Mouse (Mus musculus) embryonic facial prominence, embryonic 13.5 days (tissue): ENCODE measurements at regions not wholly inside any gene's neighbourhood (a gene's known extent, or its start where the extent isn't known, plus 50 kb on each side); places are given as distances from the start of the nearest gene placed in this dataset.
"Not testable (repeated sequence)": the region's sequence is repeated elsewhere in the genome, so short reads cannot be mapped to it uniquely, and the experiment has no call there.

Experiments
- ATAC-seq: fragments of 200-750 bp; cut with Nextera tagmentation; 2 replicates; pipeline ENCODE4 v1.8.0; 2017; ENCODE audit warnings: low read depth; ENCODE audit not compliant: insufficient number of reproducible peaks, insufficient read depth, low FRiP score, low TSS enrichment
- H3K27ac ChIP-seq: fragments of 300-500 bp; sonication (generic); 2 replicates; pipeline ENCODE4 v1.5.1; 2015; ENCODE audit warnings: moderate library complexity, mild to moderate bottlenecking, inconsistent platforms
- H3K27me3 ChIP-seq: fragments of 300-500 bp; sonication (generic); 2 replicates; pipeline ENCODE4 v1.6.1; 2015; ENCODE audit warnings: mild to moderate bottlenecking, inconsistent platforms
- H3K36me3 ChIP-seq: fragments of 300-500 bp; sonication (generic); 2 replicates; pipeline ENCODE4 v1.6.1; 2015; ENCODE audit warnings: mild to moderate bottlenecking, inconsistent platforms
- H3K4me1 ChIP-seq: fragments of 300-500 bp; sonication (generic); 2 replicates; pipeline ENCODE4 v1.6.1; 2015; ENCODE audit warnings: inconsistent platforms
- H3K4me2 ChIP-seq: fragments of 300-500 bp; sonication (generic); 2 replicates; pipeline ENCODE4 v1.6.1; 2015; ENCODE audit warnings: moderate library complexity, mild to moderate bottlenecking, inconsistent platforms
- H3K4me3 ChIP-seq: fragments of 300-500 bp; sonication (generic); 2 replicates; pipeline ENCODE4 v1.5.1; 2015; ENCODE audit warnings: mild to moderate bottlenecking, inconsistent platforms
- H3K9ac ChIP-seq: fragments of 300-500 bp; sonication (generic); 2 replicates; pipeline ENCODE4 v1.6.1; 2015; ENCODE audit warnings: mild to moderate bottlenecking, inconsistent platforms
- H3K9me3 ChIP-seq: fragments of 300-500 bp; sonication (generic); 2 replicates; pipeline ENCODE4 v1.6.1; 2016; ENCODE audit warnings: inconsistent platforms
- WGBS: fragments of 180-500 bp; shearing (Covaris S2); methylation state at CpG from one replicate; pipeline ENCODE4 v1.1.7; 2015; ENCODE audit warnings: mixed read lengths; 5-methylcytosine and 5-hydroxymethylcytosine counted together

DNA sequence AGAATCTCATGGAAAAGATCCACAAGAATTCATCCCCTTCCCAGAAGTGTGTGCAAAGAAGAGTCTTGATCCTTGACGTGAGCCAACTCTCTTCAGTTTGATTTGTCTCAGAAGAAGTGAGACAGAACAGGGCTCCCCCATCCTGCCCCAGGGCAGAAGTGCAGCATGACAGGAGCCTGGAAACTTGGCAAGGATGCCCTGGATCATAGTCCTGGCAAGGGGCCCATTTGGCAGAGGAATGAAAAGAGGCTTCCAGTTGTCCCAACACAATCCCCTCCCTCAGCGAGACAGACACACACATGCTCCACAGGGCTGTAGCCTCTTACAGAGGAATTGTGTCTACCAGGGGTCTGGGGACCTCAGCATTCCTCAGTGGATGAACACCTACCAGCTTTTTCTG is 102.7 kb downstream of the Ptpn20 start:
- no peak overlapping the region for H3K4me2 ChIP-seq
- H3K9ac ChIP-seq: no peak overlapping the region
- H3K27me3 ChIP-seq: peaks cover 8% of the 10 kb centered on the region; the same call in 1 of the 2 replicates
- peaks cover 27% of the 10 kb centered on the region for H3K4me1 ChIP-seq
- peak; percentile 28; the same call in 1 of the 2 replicates for ATAC-seq
- no peak overlapping the region for H3K4me3 ChIP-seq
- no peaks in the 10 kb centered on the region for H3K9me3 ChIP-seq
- no peaks in the 10 kb centered on the region for H3K36me3 ChIP-seq
- H3K27ac ChIP-seq: peak overlapping the region; percentile 60; the same call in 1 of the 2 replicates
- 33% methylated on average over 2 of the region's 2 CpGs for WGBS

DNA sequence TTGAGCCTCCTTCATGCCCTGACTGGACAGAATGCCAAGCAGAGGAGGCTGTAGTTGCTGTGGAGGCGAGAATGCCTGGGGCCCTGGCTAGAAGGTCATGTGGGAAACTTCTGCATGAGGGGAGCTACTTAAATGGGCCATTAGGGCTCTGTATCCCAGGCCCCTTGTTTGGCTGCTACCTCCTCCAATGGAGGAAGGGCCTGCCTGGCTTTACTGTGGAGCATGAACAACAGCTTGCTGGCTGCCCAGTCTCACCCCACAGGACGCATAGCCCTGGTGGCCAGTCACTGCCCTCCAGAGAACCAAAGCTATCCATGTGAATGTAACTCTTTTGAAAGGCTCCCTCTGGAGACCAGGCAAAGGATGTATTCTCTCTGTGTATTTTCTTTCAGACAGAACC is 105.2 kb downstream of the Ptpn20 start:
- Histone ChIP-seq H3K9me3 (no peaks in the 10 kb centered on the region), H3K9ac (no peak overlapping the region), H3K4me2 (no peak overlapping the region), H3K27ac (no peak overlapping the region), H3K4me1 (peaks cover 27% of the 10 kb centered on the region), H3K4me3 (no peak overlapping the region), H3K36me3 (no peaks in the 10 kb centered on the region), H3K27me3 (peaks cover 12% of the 10 kb centered on the region; the same call in 1 of the 2 replicates)
- WGBS: 61% methylated on average over 2 of the region's 2 CpGs
- ATAC-seq: no peak

DNA sequence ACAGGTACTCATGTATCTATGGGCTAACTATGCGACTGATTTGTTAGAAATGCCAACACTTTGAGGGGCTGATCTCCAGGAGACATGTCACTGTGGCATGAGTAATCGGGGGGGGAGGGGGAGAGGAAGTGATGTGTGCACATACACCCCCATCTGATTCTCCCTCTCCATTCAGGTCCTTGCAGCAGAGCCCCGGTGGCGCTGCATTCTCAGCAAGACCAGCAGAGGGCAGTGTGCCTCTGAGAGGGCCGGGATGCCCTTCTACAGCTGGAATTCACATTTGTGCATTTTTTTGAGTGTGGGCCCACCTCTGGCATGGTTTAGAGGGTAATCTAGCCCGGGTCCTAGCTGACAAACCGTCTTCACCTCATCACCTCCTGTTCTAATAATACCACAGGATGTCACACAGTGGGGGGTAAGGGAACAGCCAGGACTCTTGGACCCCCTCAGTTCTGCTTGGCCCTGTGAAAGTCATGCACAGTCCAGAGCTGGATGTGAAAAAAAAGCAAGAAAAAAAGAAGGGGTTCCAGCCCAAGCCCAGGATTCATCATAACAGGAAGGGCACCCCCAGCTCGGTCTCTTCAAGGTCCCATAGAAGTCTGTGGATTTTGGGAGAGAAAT is 106.5 kb downstream of the Ptpn20 start:
- Histone ChIP-seq H3K9ac (no peak overlapping the region), H3K4me1 (peaks cover 36% of the 10 kb centered on the region), H3K4me2 (no peak overlapping the region), H3K4me3 (no peak overlapping the region), H3K36me3 (no peaks in the 10 kb centered on the region), H3K9me3 (no peaks in the 10 kb centered on the region), H3K27ac (no peak overlapping the region), H3K27me3 (peaks cover 12% of the 10 kb centered on the region; the same call in 1 of the 2 replicates)
- no peak for ATAC-seq
- 21% methylated on average over 8 of the region's 8 CpGs for WGBS

DNA sequence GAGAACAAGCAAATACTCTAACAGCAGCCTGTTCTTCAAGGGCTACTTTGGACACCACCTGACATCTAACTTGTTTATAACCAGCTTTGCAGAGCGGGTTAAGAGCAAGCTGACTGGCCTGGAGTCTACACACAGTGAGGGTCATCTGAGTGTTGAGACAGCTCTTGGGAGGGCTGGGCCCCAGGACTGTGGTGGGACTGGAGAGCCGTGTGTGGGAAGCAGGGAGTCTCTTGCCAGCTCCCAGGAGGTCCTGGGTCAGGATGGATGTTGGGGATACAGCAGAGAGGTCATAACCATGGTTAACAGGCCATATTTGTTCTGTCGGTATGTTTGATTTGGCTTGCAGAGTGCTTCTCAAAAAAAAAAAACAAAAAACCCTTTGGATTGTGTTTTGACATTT is 107.8 kb downstream of the Ptpn20 start:
- H3K36me3 ChIP-seq: no peaks in the 10 kb centered on the region
- H3K9ac ChIP-seq: no peak overlapping the region
- 72% methylated on average over 3 of the region's 3 CpGs for WGBS
- peaks cover 25% of the 10 kb centered on the region for H3K4me1 ChIP-seq
- peaks cover 12% of the 10 kb centered on the region; the same call in 1 of the 2 replicates for H3K27me3 ChIP-seq
- no peak overlapping the region for H3K4me3 ChIP-seq
- no peak for ATAC-seq
- H3K9me3 ChIP-seq: no peaks in the 10 kb centered on the region
- no peak overlapping the region for H3K4me2 ChIP-seq
- H3K27ac ChIP-seq: no peak overlapping the region

DNA sequence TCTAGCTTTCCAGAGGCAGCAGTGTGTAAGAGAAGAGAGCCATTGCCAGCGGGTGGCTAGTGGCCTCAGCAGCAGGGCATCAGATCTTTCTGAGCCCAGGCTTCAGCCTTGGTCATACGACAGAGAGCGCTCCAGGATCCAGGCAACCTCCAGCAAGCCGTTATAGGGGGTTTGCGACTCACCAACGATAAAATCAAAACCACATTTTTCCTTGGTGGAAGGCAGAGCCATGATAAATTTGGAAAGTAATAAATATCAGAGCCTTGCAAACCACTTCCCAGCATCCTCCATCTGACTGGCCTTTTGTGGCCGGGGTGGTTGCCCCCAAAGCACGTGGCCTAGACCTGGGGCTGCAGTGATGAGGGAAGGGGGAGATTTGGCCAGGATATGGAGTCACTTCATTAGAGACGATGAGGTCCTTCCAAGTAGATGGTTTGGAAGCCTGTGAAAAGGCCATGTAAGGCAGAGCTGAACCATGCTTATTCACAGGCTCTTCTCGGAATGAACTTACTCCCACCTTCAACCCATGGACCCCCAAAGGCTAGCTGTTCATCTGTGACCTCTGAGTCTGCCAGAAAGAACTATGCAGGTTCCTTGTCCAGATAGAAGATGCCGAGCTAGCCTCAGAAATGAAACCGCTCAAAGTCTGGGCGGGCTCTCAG is 110.9 kb downstream of the Ptpn20 start:
- ATAC-seq: no peak
- Histone ChIP-seq H3K27me3 (0 out of 2 replicates have a peak, but pooled peaks cover 4% of the 10 kb centered on the region), H3K4me1 (peaks cover 23% of the 10 kb centered on the region), H3K4me2 (no peak overlapping the region), H3K4me3 (no peak overlapping the region), H3K36me3 (no peaks in the 10 kb centered on the region), H3K27ac (peak overlapping the region; percentile 58), H3K9ac (no peak overlapping the region), H3K9me3 (no peaks in the 10 kb centered on the region)
- 47% methylated on average over 13 of the region's 13 CpGs for WGBS

DNA sequence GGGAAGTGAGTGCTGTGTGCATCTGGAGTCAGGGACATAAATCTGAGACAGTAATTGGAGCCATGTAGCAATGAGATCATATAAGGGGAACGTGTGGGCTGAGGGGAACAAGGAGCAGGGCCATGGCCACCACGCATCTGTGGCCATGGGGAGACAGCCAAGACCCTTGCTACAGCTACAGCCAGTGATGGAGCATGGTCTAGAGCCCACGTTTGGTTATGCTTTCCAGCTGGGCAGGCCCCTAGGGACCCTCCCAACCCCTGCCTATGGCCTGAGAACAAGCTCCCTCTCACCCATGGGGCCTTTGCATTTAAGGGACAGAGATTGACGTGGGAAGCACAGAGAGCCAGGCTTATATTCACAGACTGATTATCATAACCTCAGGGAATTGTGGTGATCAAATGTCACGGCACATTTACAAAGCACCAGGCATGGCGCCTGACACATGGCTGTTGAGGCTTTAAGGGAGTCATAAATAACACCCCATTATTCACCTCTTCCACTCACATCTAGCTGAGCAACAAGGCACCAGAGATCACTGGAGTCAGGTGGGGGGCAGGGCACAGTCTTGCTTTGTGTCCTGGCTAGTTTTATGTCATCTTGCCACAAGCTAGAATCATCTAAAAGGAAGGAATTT is 118.8 kb downstream of the Ptpn20 start:
- ATAC-seq: peak; percentile 60; the same call in 1 of the 2 replicates
- Histone ChIP-seq H3K9ac (no peak overlapping the region), H3K36me3 (no peaks in the 10 kb centered on the region), H3K27me3 (no peaks in the 10 kb centered on the region), H3K4me1 (peaks cover 8% of the 10 kb centered on the region), H3K9me3 (0 out of 2 replicates have a peak, but pooled peaks cover 2% of the 10 kb centered on the region), H3K4me3 (no peak overlapping the region), H3K4me2 (no peak overlapping the region), H3K27ac (no peak overlapping the region; the same call in 1 of the 2 replicates)
- WGBS: 33% methylated on average over 6 of the region's 6 CpGs

DNA sequence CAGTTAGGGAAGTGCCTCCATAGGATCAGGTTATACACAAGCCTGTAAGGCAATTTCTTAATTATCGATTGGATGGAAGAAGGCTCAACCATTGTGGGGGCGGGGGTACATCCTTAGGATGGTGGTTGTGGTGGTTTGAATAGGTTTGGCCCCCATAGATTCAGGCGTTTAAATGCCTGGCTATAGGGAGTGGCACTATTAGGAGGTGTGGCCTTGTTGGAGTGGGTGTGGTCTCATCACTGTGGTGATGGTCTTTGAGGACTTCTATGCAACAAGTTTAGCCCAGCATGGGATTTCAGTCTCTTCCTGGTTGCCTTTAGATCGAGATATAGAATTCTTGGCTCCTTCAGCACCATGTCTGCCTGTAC is 119.3 kb downstream of the Ptpn20 start:
- peak; percentile 29; the same call in 1 of the 2 replicates for ATAC-seq
- Histone ChIP-seq H3K9ac (no peak overlapping the region), H3K36me3 (no peaks in the 10 kb centered on the region), H3K27me3 (no peaks in the 10 kb centered on the region), H3K4me2 (no peak overlapping the region), H3K4me3 (no peak overlapping the region), H3K9me3 (0 out of 2 replicates have a peak, but pooled peaks cover 2% of the 10 kb centered on the region), H3K4me1 (peaks cover 8% of the 10 kb centered on the region), H3K27ac (no peak overlapping the region)
- 83% methylated on average over 4 of the region's 4 CpGs for WGBS

DNA sequence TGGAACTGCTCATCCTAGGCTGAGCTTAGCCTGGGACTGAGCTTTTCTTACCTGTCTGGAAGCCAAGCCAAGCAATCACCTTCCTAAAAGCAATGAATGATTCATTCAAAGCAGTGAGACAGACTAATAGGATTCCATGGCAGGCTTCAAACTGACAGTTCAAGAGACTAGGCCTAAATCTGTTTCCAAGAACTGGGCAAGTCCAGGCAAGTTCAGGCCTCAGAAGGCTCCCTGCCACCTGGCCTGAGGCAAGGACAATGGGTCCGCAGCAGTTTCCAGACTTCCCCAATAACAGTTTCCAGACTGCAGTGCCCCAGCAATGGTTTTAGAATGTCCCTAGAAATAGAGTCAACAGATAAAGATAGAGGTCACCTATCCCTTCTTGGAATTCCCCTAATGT is 123.5 kb downstream of the Ptpn20 start:
- Histone ChIP-seq H3K9ac (no peak overlapping the region), H3K4me3 (no peak overlapping the region), H3K9me3 (0 out of 2 replicates have a peak, but pooled peaks cover 2% of the 10 kb centered on the region), H3K4me2 (no peak overlapping the region), H3K4me1 (peaks cover 22% of the 10 kb centered on the region), H3K36me3 (no peaks in the 10 kb centered on the region), H3K27ac (no peak overlapping the region), H3K27me3 (no peaks in the 10 kb centered on the region)
- no peak for ATAC-seq
- WGBS: 69% methylated on average over 1 of the region's 1 CpGs

DNA sequence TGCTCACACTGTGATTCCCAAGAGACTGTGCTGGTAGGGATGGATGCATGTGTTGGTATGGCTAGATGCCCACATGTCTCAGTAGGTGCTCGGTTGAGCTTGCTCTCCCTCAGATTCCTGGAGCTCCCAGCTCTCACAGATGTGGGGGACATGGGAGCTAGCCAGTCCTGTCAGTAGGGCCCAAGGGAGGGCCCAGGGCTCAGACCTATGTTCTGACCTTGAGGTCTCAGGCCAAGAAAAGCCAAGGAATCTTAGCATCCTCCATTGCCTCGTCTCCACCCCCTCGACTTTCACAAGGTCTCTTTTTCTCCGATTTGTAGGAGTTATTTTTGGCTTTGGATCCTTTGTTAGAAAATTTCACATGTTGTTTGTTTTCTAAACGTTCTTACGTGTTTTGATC is 130.6 kb downstream of the Ptpn20 start:
- H3K9ac ChIP-seq: no peak overlapping the region
- H3K4me3 ChIP-seq: no peak overlapping the region
- no peak for ATAC-seq
- no peak overlapping the region for H3K4me2 ChIP-seq
- H3K36me3 ChIP-seq: no peaks in the 10 kb centered on the region
- whole genome bisulfite sequencing: 83% methylated on average over 6 of the region's 6 CpGs
- H3K9me3 ChIP-seq: no peaks in the 10 kb centered on the region
- H3K27ac ChIP-seq: no peak overlapping the region
- H3K27me3 ChIP-seq: no peaks in the 10 kb centered on the region
- H3K4me1 ChIP-seq: peaks cover 15% of the 10 kb centered on the region

DNA sequence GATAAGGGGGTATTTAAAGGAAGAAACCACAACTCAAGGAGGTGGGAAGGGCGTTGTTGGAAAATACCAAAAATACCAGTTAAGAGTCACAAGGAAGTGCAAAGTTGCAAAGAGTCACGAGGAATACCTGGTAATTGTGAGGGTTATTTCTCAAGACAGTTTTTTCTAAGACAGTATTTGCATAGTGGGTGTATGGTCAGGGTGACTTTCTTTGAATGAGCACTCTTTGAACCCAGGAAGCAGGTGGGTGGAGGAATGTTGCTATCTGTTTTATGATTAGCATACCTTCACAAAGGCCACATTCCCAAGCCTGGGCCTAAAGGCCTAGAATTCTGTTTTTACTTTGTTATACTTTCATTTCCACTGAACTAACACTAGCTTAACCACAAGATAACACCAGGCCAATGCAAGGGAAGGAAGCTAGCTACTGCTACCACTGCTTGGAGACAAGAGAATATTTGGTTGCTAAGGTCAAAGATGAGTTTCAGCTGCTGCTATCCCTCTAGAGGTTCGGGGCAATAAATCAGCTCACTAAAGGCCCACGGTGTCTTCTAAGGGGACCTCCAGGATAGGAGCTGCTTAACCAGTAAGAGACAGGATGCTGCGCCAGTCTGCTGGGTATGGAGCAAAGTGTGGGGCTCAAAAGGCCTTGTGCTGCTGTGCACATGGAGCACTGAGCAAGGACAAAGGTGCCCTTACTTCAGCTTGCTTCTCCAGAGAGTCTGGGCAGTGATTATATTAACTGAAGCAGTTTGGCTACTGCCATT is 133.6 kb downstream of the Ptpn20 start:
- not testable (repeated sequence) for H3K9me3 ChIP-seq, ATAC-seq, H3K4me2 ChIP-seq, H3K27ac ChIP-seq, H3K9ac ChIP-seq, H3K4me3 ChIP-seq, H3K4me1 ChIP-seq, H3K27me3 ChIP-seq, H3K36me3 ChIP-seq
- 82% methylated on average over 5 of the region's 5 CpGs for WGBS

DNA sequence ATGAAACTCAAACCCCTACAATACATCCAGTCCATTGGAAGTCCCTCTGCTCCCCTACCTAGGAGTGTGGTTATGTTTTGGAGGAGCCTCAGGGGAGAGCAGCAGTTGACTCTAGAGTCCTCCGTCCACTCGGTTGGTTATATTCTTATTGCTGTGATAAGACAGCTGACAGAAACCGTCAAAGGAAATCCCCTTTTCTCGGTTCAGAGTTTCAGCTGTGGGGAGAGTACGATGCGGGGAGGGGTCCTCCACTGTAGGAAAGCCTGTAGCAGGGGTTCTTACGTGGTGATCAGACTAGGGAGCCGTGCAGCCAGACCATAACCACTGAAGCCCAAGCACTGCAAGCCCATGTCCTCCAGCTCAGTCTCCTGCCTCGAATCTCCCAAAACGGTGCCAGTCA is 137.5 kb downstream of the Ptpn20 start:
- no peaks in the 10 kb centered on the region for H3K36me3 ChIP-seq
- no peak overlapping the region for H3K4me3 ChIP-seq
- WGBS: 82% methylated on average over 10 of the region's 10 CpGs
- no peak overlapping the region for H3K9ac ChIP-seq
- H3K9me3 ChIP-seq: no peaks in the 10 kb centered on the region
- no peak overlapping the region for H3K27ac ChIP-seq
- peaks cover 12% of the 10 kb centered on the region; the same call in 1 of the 2 replicates for H3K4me1 ChIP-seq
- no peak for ATAC-seq
- peaks cover 8% of the 10 kb centered on the region; the same call in 1 of the 2 replicates for H3K27me3 ChIP-seq
- no peak overlapping the region for H3K4me2 ChIP-seq
